Mouse (Mus musculus): ENCODE measurements around the gene Vapa. TPM values are rescaled to one million over a fixed set of nuclear protein-coding genes. Genes with fewer than 3 reads are reported as not detected.

The Vapa gene
- polyA plus RNA-seq, 1 experiment: 32.9 TPM

DNA sequence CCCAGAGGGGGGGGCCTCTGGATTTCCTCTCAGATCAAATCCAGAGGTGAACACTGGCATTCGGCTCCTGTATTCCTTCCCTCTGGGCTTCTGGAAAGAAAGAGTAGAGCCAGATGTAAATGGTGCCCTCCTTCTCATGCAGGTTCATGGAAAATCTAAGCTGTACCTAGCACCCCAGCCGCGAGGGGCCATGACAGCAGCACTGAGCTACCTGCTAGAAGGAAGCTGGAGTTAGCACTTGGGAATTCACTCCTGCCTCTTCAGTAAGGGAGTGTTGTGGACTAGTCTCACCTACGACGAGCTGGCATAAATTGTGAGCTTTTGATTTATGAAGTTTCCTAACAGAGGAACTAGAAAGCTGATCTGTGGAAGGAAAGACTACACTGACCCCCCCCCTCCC lies 30.2 kb upstream of the Vapa start:
- no peaks in the 10 kb centered on the region for H3K36me3 ChIP-seq (ENCODE audit: control insufficient read depth, insufficient read depth, low read length)
- 89% methylated on average over 5 of the region's 5 CpGs for WGBS
- H3K4me1 ChIP-seq (replicated peaks; ENCODE audit: control insufficient read depth, insufficient read depth, low read length): 0 out of 2 replicates have a peak, but pooled peaks cover under 1% of the 10 kb centered on the region
- no peak overlapping the region for H3K4me3 ChIP-seq (ENCODE audit: control insufficient read depth, insufficient read depth, low read length)
- no peaks in the 10 kb centered on the region for H3K27me3 ChIP-seq (ENCODE audit: control insufficient read depth, insufficient read depth, low read length)
- no peak overlapping the region for H3K27ac ChIP-seq (ENCODE audit: control insufficient read depth, insufficient read depth, low read length)
- DNase-seq: no peak
- TF ChIP-seq CTCF (IDR thresholded peaks at IDR 0.05; ENCODE audit: borderline replicate concordance, control insufficient read depth, extremely low read depth, insufficient read depth, low read length, poor library complexity) (no peak), POLR2A (IDR thresholded peaks at IDR 0.05; ENCODE audit: control insufficient read depth, extremely low read depth, insufficient read depth, low read length, poor library complexity) (no peak)

DNA sequence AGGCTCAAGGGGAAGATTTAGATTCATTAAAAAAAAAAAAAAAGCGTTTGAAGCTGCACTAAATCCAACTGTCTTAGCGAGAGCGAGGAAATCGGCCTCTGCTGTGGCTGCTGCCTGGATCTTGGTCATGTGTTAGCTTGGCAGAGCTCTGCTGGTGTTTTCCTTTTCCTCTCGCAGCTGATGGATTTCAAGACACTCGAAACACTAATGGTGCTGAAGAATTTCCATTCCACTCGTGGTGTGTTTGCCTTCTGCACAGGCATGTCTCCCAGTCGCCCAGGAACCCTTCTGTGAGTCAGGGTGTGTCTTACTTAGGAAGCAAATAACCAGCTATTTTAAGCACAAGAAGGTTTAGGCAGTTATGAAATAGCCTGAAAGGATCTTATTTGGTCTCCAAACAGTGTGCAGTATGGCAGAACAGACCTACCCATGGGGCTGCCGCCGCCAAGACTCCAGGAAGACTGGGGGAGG lies 29.7 kb upstream of the Vapa start:
- H3K36me3 ChIP-seq (ENCODE audit: control insufficient read depth, insufficient read depth, low read length): no peaks in the 10 kb centered on the region
- no peak overlapping the region for H3K4me3 ChIP-seq (ENCODE audit: control insufficient read depth, insufficient read depth, low read length)
- H3K27ac ChIP-seq (ENCODE audit: control insufficient read depth, insufficient read depth, low read length): no peak overlapping the region
- no peak for TF ChIP-seq CTCF (IDR thresholded peaks at IDR 0.05; ENCODE audit: borderline replicate concordance, control insufficient read depth, extremely low read depth, insufficient read depth, low read length, poor library complexity)
- no peak for TF ChIP-seq POLR2A (IDR thresholded peaks at IDR 0.05; ENCODE audit: control insufficient read depth, extremely low read depth, insufficient read depth, low read length, poor library complexity)
- no peak for DNase-seq
- WGBS: 61% methylated on average over 10 of the region's 10 CpGs
- H3K4me1 ChIP-seq (replicated peaks; ENCODE audit: control insufficient read depth, insufficient read depth, low read length): no peaks in the 10 kb centered on the region
- no peaks in the 10 kb centered on the region for H3K27me3 ChIP-seq (ENCODE audit: control insufficient read depth, insufficient read depth, low read length)

DNA sequence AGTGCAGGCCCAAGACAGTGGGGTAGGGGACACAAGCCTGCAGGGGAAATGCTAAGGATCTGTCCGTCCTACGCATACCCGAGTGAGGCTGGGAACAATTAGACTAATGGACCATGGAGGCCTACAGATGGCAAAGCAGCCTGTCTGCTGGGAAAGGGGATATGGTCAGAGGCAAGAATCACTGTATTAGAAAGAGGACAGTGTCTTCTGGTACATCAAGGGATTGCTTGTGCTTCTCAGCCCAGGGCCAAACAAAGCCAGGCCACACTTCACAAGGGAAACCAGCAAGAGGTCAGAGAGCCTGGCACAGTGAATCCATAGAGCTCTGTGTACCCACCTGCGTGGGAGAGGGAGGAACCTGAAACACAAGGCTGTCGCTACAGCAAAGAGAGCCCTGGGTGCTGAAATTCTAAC lies 29.2 kb upstream of the Vapa start:
- H3K27ac ChIP-seq (ENCODE audit: control insufficient read depth, insufficient read depth, low read length): no peak overlapping the region
- TF ChIP-seq CTCF (IDR thresholded peaks at IDR 0.05; ENCODE audit: borderline replicate concordance, control insufficient read depth, extremely low read depth, insufficient read depth, low read length, poor library complexity): no peak
- TF ChIP-seq POLR2A (IDR thresholded peaks at IDR 0.05; ENCODE audit: control insufficient read depth, extremely low read depth, insufficient read depth, low read length, poor library complexity): no peak

DNA sequence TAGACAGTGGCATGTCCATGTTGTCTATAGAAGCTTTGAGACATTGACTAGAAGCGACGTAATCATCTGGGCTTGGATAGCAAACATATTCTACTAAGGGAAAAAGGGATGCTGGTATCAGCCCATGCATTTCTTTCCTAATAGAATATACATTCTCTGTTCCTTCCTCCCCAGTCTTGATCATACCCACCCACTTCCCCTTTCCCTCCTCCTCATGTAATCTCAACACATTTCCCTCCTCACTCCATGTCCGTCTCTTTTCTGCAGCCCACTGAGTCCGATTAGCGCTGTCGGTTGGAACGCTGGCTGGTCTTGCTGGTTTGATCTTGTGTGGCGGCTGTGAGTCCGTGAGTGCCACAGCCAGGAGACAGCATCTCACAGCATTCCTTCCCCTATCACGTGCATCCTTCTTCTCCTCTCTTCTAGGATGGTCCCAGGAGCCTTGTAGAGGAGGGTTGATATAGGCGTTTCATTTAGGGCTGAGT lies 28.4 kb upstream of the Vapa start, which contains the start of gene Txndc2:
Gene Txndc2, minus strand, starts transcription at position 435 of the 485 bp plus-strand sequence.
- no peak for TF ChIP-seq CTCF (IDR thresholded peaks at IDR 0.05; ENCODE audit: borderline replicate concordance, control insufficient read depth, extremely low read depth, insufficient read depth, low read length, poor library complexity)
- TF ChIP-seq POLR2A (IDR thresholded peaks at IDR 0.05; ENCODE audit: control insufficient read depth, extremely low read depth, insufficient read depth, low read length, poor library complexity): no peak
- Histone ChIP-seq H3K4me1 (replicated peaks; ENCODE audit: control insufficient read depth, insufficient read depth, low read length) (no peaks in the 10 kb centered on the region), H3K36me3 (ENCODE audit: control insufficient read depth, insufficient read depth, low read length) (no peaks in the 10 kb centered on the region), H3K4me3 (ENCODE audit: control insufficient read depth, insufficient read depth, low read length) (no peak within 1 kb of the TSS), H3K27me3 (ENCODE audit: control insufficient read depth, insufficient read depth, low read length) (no peaks in the 10 kb centered on the region), H3K27ac (ENCODE audit: control insufficient read depth, insufficient read depth, low read length) (no peak within 1 kb of the TSS)
- WGBS: 94% methylated on average over 11 of the region's 11 CpGs
- no peak for DNase-seq

More for the DNA sequence above, 29.2 kb upstream of the Vapa start:
- no peaks in the 10 kb centered on the region for H3K27me3 ChIP-seq (ENCODE audit: control insufficient read depth, insufficient read depth, low read length)
- DNase-seq: no peak
- H3K4me3 ChIP-seq (ENCODE audit: control insufficient read depth, insufficient read depth, low read length): no peak overlapping the region
- no peaks in the 10 kb centered on the region for H3K36me3 ChIP-seq (ENCODE audit: control insufficient read depth, insufficient read depth, low read length)
- 87% methylated on average over 5 of the region's 5 CpGs for WGBS
- H3K4me1 ChIP-seq (replicated peaks; ENCODE audit: control insufficient read depth, insufficient read depth, low read length): no peaks in the 10 kb centered on the region

DNA sequence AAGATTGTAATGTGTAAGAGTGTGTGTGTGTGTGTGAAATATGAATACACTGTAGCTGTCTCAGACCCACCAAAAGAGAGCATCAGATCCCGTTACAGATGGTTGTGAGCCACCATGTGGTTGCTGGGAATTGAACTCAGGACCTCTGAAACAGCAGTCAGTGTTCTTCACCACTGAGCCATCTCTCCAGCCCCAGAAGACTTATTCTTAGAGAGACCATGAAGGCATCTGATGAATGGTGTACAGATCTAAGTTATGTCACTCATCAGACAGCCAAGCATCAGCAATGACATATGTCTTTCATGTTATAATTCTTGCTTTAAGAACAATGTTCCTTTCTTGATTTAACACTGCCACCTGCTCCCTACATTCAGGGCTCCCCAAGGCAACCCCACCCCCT lies 25.8 kb upstream of the Vapa start:
- Histone ChIP-seq H3K27me3 (ENCODE audit: control insufficient read depth, insufficient read depth, low read length) (no peaks in the 10 kb centered on the region), H3K36me3 (ENCODE audit: control insufficient read depth, insufficient read depth, low read length) (no peaks in the 10 kb centered on the region), H3K27ac (ENCODE audit: control insufficient read depth, insufficient read depth, low read length) (no peak overlapping the region), H3K4me1 (replicated peaks; ENCODE audit: control insufficient read depth, insufficient read depth, low read length) (no peaks in the 10 kb centered on the region), H3K4me3 (ENCODE audit: control insufficient read depth, insufficient read depth, low read length) (no peak overlapping the region)
- WGBS: 94% methylated on average over 1 of the region's 1 CpGs
- no peak for TF ChIP-seq POLR2A (IDR thresholded peaks at IDR 0.05; ENCODE audit: control insufficient read depth, extremely low read depth, insufficient read depth, low read length, poor library complexity)
- TF ChIP-seq CTCF (IDR thresholded peaks at IDR 0.05; ENCODE audit: borderline replicate concordance, control insufficient read depth, extremely low read depth, insufficient read depth, low read length, poor library complexity): no peak
- DNase-seq: no peak

DNA sequence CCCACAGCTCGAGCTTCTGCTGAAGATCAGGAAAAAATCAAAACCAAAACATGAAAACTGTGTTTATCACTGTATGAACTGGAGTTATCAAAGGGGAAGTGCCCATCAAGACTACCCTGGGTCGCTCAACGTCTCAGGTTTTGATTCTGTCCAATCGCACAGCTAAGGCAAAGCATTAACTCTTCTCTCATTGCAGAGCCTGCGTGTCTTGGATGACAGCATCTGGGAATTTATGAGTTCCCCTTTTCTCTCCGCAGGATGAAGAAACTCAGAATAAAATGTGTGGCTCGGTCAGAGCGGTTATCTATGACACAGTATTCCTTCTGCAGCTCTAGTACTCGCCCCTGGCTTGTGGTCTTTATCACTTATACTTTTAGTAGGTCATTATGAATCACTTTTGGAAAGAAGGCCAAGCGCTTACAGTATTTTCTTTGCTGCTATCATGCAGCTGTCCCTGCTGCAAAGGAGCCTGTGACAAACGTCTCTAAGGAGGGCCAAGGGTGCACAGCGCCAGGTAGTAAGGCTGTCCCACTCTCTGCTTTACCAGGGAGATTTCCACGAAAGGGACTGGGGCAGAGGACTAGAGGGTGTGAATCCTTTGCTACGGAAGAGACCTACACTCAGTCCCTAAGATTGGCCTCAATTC lies 22.5 kb upstream of the Vapa start:
- no peaks in the 10 kb centered on the region for H3K4me1 ChIP-seq (replicated peaks; ENCODE audit: control insufficient read depth, insufficient read depth, low read length)
- no peak overlapping the region for H3K27ac ChIP-seq (ENCODE audit: control insufficient read depth, insufficient read depth, low read length)
- H3K36me3 ChIP-seq (ENCODE audit: control insufficient read depth, insufficient read depth, low read length): no peaks in the 10 kb centered on the region
- TF ChIP-seq CTCF (IDR thresholded peaks at IDR 0.05; ENCODE audit: borderline replicate concordance, control insufficient read depth, extremely low read depth, insufficient read depth, low read length, poor library complexity) (no peak), POLR2A (IDR thresholded peaks at IDR 0.05; ENCODE audit: control insufficient read depth, extremely low read depth, insufficient read depth, low read length, poor library complexity) (no peak)
- whole genome bisulfite sequencing: 29% methylated on average over 14 of the region's 14 CpGs
- DNase-seq: no peak
- no peaks in the 10 kb centered on the region for H3K27me3 ChIP-seq (ENCODE audit: control insufficient read depth, insufficient read depth, low read length)
- H3K4me3 ChIP-seq (ENCODE audit: control insufficient read depth, insufficient read depth, low read length): no peak overlapping the region

Measured in thymus, adult 2 months (tissue).